Mouse (Mus musculus): ENCODE measurements around the gene Tenm4.

The Tenm4 gene

DNA sequence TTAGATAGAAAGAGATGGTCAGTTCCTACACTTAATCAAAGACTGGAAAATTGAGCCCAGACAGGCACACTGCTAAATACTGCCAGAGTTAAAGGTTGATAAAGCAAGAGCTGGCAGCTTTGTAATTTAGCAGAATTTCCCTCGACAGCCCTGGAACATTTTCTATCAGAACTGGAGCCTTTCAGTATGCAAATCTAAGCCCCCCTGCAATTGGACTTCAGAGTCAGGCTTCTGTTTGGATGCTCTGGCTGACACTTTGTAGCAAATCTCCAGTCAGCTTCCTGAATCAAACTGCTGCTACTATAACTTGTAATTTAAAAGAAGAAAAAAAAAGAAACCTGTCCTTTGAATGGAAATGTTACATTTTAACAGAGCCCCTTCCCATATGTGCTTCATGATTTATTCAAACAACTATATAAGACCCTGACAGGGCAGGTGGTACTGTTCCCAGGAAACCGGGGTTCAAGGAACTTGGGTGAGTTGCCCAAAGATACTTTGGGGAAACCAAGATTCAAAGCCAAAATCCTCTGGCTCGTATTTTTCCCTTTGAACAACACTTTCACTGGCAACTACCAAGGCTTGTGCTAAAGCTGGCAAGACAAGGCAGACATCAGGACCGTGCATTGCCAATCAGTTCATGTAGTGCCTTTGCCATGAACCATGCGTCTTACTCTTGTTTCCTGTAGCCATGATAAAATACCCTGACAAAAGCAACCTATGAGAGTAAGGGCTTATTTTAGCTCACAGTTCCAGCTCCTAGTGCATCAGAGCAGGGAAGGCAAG is 615.4 kb downstream of the Tenm4 start:
- no peak for DNase-seq

DNA sequence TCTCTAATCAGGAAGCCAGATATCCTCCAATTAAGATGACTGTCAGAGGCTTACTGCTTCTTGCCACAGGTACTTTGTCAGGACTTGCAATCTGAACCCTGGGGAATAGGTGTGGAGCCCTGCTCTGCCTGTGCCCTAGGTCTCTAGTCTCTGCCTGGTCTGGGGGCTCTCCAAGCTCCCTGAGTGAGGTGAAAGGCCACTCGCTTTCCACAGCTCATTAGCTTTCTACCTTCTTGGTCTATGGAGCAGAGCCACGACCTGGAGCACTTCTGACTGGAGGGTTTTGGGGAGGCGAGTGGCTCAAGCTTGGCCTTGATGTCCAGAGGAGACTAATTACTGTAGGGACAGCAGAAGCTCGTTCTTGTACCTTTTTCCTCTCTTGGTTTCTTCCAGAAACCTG is 617.1 kb downstream of the Tenm4 start:
- DNase-seq, result no peak

DNA sequence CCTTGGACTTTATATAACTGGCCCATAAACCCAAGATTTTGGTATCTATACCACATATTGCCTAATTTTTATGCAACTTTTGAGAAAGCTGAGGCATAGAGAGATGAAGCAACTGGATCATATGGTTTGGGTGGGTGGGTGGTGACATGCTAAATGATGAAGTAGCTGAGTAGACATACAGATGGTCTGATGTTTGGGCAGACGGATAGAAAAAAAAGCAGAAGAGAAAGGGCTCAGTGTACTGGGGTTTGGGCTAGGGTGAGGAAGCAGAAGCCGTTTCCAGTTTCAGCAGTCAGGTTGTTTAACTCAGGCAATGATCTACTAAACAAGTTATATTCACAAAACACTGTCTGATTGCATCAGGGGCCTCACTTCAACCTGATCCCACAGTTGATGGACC is 619.3 kb downstream of the Tenm4 start:
- DNase-seq, result no peak

DNA sequence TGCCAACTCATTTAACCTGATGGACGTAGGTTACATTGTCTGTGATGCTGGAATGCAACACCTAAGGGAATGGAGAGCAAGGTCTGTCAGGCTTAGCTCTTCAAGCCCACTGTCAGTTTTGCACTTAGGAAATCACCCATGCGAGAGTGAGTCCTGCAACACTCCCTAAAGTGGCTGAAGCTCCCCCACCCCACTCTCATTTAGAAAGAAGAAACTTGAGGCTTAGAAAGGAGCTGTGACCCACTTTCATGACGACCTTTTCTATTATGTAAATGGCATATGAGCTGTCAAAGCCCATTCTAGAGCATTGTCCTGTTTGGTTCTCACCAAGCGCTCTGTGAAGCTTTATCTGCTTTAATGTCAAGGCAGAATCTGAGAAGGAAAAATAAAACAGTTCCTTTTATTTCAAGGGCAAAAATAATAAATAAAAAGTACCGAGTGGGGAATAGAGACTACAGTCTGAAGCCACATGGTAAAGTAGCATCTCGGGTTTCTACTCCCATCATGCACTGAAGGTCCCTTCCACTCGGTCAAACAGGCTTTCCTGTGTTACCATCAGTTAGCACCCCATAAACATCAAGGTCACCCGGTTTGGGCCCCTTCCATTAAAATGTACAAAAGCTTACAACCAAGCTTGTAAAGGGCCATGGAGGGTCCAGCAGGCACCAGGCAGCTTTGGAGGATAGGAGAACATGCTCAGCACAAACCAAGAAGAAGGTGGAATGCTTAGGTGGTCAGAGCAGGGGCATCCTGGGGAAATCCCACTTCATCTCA is 621.6 kb downstream of the Tenm4 start:
- DNase-seq, result no peak

DNA sequence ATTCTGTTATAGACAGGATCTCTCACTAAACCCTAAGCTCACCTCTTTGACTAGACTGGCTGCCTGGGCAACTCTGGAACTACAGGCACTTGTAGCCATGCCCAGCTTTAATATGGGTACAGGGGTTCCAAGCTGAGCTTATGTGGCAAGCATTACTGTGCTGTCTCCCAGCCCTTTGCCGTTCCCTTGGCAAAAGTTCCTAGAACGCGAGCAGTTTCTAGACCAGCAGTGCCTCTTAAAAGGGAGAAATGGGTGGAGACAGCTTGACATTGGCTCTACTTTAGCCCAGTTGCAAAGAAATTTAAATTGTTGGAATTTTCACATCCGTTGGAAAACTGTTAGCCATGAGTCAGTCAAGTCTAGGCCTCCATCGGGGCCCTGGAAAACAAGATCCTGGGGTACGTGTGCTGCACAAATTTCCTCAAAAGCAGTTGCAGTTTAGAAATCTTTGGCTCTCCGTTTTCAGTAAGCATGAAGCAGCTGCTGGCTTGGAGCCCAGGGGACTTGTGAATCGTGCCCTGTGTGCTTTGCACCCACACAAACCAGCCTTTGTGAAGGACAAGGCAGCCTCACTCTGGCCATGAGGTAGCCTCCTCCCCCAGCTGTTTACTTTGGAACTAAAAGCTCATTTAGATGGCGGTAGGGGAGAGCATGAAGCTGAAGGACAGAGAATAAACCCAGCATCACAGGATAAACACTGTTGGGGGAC is 625.1 kb downstream of the Tenm4 start:
- peak; percentile 56 to 73 for DNase-seq

DNA sequence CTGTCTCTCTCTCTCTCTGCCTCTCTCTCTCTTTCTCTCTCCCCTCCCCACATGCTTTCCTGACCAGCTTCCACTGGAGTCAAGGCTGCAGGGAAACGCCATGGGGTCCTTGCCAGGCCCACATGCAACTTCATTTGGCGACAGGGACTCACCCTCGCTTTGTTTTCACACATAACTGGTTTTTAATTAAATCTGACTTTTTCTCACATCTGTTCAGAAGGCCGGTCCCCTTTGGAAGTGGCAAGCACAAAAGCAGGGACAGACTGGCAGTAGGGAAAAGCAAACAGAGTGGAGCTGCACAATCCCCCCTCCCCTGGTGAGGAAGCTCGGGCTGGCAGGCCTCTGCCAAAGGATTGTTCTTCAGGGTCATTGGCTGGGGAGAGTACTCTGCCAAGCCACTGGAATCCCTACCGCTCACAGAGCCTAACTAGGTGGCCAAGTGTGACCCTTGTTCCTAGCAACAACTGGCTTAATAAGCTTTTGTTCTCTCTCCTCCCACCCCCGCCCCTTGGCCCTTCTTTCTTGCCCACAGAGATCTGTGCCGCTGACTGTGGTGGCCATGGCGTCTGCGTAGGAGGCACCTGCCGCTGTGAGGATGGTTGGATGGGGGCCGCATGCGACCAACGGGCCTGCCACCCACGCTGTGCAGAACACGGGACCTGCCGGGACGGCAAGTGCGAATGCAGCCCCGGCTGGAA is 625.9 kb downstream of the Tenm4 start:
- DNase-seq, result peak; percentile 33 to 39

DNA sequence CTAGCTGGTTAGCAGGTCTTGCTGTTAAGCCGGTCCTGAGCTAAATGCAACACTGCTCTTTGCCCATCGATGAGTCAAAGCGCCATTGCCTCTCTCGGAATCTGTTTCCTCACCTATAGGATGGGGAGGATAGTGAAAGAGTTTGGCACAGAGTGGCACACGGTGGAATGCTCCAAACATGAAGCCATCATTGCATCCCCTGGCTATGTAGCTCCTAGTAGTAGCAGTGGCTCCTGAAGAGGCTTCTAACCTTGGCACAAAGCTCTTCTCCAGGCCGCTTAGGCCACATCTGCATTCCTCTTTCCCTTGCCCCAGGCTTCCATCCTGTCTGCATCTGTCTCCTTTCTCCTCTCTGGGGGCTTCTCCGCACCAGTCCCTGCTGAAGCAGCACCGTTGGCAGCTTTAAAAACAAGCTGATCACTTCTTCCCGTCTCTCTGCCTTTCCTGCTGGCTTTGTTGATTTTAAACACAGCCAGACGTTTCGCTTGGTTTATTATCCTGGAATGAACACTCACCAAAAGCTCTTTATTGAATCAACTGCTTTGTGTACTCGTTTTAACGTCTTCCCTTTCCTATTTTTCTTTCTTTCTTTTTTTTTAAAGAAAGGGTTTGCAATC is 626.8 kb downstream of the Tenm4 start:
- DNase-seq, result no peak

DNA sequence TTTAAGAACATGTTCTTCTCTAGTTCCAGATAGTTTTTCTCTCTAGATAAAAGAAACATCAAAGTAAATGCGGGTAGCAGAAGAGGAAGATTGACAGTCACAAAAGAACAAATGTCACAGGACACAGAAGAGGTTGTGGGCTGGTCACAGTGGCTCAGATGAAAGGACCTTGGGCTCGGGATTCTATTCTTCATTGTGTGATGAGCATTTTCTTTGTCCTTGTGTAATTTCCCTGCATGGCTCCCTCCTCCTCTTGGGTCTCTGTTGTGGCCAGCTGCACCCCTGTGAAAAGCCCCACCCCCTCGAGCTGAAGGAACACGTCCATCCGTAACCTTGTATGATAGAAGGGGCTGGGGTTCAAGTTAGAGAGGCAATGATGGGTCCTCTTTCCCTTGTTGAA is 628.8 kb downstream of the Tenm4 start:
- DNase-seq, result no peak

DNA sequence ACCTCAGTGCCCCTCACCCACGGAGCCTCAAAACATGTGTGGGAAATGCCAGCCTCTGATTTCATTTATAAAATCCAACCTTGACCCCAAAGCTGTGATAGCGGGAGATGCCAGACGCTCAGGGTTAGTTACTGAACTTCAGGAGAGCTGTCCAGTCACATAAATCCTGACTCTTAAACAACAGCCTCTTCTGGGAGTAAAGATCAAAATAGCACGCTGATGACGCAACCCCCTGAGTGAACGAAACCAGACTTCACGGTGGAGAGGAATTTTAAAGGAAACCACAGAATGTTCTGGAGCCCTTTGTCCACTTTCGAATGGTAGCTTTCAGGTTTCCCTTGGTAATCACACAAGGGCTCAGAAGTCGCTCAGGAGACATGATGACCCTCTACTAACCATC is 630.3 kb downstream of the Tenm4 start:
- no peak for DNase-seq

DNA sequence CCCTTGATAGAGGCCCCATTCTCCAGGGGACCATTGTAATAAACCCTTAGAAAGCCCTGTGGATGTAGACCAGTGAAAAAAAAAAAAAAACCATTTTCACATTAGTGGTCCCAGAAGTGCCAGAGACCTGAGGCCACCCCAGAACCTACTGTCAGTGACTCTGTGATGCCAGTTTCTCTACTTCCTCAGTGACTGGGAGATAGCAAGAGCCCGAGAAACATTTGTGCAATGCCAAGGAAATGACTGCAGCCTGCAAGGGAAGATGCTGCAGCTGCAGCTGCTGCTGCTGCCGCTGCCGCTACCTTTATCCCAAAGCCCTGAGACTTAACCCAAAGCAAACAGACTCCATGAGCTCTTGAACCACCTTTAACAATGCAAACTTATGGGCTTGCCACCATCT is 631.2 kb downstream of the Tenm4 start:
- no peak for DNase-seq

DNA sequence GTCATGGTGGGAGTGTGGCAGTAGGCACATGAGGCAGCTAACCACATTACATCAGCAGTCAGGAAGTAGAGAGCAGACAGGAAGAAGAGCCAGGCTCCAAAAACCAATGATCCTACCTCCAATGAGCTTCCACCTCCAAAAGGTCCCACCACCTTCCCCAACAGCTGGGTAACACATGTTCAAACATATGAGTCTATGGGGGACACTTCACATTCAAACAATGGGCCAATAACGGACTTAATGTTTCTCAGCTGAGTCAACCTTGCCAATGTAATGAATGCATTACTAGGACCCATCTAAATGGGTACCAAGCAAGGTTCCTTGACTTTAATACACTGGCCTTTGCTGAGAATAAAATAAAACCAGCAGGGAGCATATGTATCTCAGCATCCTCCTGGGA is 635.5 kb downstream of the Tenm4 start:
- no peak for DNase-seq

DNA sequence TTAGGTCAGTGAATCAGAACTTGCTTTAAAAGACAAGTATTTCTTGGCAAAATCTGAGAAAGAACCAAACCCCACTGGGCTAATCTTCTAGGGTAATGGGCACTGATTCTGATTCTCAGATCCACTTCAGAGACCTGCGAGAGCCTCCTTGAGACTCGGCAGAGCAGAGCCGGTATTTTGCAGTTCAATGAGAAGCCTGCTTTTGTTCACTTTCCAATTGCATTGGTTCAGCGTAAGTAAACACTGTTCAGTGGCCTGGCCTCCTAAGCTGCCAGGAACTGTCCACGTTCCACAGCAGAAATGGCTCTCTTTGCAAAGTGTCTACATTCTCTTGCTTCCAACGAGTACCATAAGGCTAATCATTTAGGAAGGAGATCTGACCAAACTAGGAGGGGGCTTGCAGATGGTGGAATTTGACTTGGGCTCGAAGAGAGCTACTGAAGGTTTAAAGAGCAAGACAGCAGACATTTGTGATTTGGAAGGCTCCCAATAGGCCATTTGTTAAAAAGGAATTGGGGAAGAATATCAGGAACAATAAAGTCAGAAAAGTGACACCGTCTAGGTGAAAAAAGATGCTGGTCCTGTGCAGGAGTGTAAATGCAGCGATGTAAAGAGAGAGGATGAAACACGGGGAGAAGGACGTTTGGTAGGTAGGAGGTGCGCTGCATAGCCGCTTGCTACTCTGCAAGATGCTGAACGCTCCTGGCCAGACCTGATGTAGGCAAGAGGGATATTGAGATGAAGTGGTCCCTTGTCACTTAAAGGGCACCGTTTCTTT is 636.4 kb downstream of the Tenm4 start:
- DNase-seq, result no peak

DNA sequence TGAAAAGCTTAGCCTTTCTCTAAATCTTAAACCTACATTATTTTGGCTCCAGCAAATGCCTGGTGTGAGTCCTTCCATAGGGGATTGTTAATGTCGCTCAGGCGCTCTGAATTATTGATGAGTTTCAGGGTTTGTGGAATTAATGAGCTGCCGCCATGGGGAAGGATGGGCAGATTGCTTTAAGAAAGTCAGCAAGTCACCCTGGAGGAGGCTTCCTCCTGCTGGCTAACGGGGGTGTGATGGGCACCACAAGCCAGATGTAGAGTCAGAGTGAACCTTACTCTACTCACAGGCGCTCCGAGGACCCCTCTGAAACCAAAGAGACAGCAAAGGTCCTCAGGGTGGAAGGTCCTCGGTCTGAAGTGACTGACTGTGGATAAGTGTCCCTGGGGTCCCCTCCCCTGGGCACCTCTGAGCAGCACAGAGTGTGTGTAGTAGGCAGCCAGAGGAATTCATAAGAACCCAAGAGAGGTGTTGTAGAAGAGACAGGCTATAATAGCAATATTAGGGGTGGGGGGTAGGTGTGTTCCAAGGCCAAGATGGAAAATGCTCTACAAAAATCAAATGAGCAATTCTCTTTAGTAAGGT is 637.1 kb downstream of the Tenm4 start:
- DNase-seq, result no peak

DNA sequence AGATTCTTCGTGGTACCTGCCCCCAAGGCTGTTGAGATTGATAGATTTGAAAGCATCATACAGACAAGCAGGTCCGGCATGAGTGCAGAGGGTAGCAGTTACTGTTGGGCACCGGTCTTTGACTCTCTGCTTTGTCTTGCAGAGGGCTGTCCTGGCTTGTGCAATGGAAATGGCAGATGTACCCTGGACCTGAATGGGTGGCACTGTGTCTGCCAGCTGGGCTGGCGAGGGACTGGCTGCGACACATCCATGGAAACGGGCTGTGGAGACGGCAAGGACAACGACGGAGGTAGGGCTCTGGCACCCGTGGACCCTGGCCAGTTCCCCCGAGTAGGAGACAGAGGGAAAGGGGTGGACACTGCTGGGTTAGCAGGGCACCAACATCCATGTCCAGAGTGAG is 640.6 kb downstream of the Tenm4 start:
- peak; percentile 32 to 35 for DNase-seq

DNA sequence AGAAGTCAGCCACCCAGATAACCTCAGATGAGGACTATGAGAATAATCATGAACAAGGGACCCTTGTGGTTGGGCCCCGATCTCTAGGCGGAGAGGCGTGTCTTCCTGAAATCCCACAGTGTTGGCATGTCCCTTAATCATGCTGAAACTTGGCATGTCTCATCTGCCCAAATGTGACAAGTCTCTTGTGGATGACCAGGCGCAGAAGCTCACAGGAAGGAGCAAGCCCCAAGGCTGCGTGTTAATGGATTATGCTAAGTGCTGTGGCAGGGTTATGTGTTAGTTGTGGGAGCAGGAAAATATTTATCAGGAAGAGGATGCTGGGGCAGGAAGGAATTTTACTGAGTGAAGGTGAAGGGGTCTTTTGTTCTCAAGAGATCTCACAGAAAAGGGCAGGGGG is 642.0 kb downstream of the Tenm4 start:
- DNase-seq, result peak in 1 of 2 experiments; percentile 31

DNA sequence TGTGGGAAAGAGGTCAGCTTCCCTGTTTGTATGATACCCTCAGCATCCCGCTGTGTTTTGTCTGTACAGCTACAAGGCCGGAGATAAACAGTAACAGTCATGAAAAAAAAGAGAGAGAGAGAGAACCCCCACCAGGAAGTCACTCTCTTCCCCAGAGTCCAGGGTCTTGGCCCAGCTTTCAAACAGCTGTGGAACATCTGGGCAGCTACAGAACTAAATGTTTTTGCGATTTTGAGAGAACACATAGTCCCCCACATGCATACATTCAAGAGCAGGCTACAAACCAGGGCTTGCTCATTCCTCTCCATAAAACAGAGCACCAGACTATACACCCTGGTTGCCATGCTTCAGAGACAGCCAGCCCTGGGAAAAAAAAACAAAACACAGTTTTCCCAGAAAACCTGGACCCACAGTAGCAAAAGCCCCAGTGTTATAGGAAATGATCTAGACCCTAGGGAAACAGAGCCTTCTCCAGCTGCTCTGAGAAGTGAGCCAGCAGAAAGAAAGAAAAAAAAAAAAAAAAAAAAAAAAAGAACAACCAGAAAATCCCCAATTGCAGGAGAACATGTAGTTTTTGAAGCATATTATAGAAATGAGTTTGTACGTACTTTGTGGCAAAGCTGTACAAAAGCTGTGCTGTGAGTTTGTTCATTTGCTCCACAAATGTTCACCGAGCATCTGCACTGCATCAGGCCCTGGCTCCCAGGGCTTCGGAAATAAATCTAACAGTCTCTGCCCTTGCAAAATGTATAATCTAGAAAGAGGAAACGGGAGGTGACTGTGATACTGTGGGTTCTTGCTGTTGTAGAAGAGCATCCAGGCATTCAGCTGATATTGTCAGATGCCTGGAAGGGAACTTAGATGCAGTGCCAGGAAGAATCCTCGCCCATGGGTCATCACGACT is 642.7 kb downstream of the Tenm4 start:
- no peak for DNase-seq

DNA sequence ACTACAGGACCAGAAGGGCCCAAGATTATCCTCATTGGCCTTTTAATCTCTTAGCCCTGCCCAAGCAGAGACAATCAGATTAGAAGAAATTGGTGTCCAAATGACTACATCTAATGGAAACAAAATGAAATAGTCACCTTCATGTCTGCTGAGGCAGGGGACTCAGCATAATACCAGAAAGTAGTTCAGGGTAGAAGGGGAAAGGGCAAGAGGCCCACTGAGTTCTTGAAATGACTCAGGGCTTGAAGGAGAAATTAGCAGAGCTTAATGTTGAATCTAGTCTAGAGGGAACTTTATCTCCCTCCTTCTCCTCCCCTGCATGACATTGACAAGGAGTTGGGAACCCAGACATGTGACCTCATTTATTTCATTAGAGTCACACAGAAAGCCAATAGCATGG is 643.5 kb downstream of the Tenm4 start:
- DNase-seq, result no peak

DNA sequence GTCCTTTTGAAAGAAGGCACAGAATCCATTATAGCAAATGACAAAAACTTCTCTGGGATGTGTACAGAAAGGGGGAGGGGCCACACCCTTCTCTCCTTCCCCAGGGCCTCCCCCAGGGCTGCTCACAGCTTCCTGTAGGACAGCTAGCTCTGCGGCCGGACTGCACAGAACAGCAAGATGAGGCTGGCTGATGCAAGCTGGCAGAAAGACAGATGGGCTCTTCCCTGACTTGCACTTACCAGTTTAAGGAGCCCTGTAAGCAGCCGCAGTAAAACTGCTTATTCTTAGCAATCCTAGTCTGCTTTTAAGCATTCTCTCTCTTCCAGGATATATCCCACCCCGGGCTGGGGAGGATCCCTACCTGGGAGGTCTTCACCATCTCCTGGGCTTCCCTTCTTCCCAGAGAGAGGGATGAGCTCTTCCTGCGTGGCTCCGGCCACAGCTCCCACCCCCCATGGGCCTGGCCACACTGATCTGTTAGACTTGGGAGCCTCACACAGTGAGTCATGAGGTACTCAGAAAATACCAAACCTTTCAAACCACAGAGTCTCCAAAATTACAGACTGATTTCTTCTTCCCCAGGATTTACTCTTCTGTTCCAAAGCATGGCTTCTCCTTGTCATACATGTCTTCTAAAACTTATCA is 646.1 kb downstream of the Tenm4 start:
- no peak for DNase-seq

DNA sequence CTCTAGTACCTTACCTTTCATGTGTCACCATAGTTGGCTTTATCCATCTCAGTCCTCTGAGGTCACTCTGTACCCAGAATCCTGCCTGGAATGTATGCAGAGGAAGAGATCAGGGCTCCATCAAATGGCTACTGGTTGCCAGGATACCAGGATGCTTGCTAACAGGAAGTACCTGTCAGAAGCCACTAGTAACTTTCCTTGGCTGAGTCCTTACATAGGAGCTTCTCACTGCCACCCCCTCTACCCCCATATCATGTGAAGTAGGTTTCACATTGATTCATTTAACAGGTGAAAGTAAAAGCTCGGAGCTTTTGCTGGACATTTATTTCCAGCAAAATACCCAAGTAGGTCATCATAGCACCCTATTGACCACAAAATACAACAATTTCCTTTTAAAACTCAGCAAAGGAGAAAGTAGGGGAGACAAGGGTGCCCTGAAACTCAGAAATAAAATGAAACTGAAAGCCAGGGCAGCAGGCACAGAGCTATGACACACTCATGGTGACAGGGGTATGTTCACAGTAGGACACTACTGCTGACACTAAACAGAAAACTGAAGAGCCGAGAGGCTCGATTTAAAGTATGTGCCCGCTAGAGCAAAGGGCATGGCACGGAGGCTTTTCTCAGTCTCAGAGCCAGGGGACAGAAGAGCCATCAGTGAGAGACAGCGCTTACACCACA is 647.3 kb downstream of the Tenm4 start:
- no peak for DNase-seq

Measured in cerebellum, postnatal 14 days (tissue).